Mouse (Mus musculus): ENCODE measurements around the gene Lcn2. TPM values are rescaled to one million over a fixed set of nuclear protein-coding genes. Genes with fewer than 3 reads are reported as not detected.

Gene Lcn2
- polyA plus RNA-seq, 1 experiment from 2014 or later: 1.3 TPM

- peak overlapping the region; percentile 89 for H3K27ac ChIP-seq
- H3K9ac ChIP-seq: peak overlapping the region; percentile 92
- peak overlapping the region; percentile 89 for H3K4me3 ChIP-seq (replicated peaks; ENCODE audit: low read length)
- no peaks in the 10 kb centered on the region for H3K9me3 ChIP-seq (ENCODE audit: control insufficient read depth, low read length)
- H3K4me1 ChIP-seq (replicated peaks; ENCODE audit: control insufficient read depth, insufficient read depth, low read length): peaks cover 16% of the 10 kb centered on the region
- WGBS: under 1% methylated on average over 57 of the region's 59 CpGs
- H3K36me3 ChIP-seq (replicated peaks; ENCODE audit: control insufficient read depth, insufficient read depth): peaks cover 12% of the 10 kb centered on the region
- DNase-seq (ENCODE audit: low spot score) (peak; percentile 90), ATAC-seq (ENCODE audit: low FRiP score) (peak; percentile 95)
- no peaks in the 10 kb centered on the region for H3K27me3 ChIP-seq (ENCODE audit: control insufficient read depth, insufficient read depth, low read length)
- peak overlapping the region; percentile 81 for H3K4me2 ChIP-seq (replicated peaks)
These were observed 8.0 kb upstream of the Lcn2 start for GRCm38 (mm10) chr2:32395946-32396621.

GRCm38 (mm10) chr2:32395484-32395945 lies 7.5 kb upstream of the Lcn2 start, which contains the start of gene Ptges2:
Gene Ptges2 (plus strand): TSS chr2:32395896.
- H3K9me3 ChIP-seq (ENCODE audit: control insufficient read depth, low read length): no peaks in the 10 kb centered on the region
- H3K4me3 ChIP-seq (replicated peaks; ENCODE audit: low read length): peak within 1 kb of the TSS; percentile 89
- peak within 1 kb of the TSS; percentile 92 for H3K9ac ChIP-seq
- H3K4me1 ChIP-seq (replicated peaks; ENCODE audit: control insufficient read depth, insufficient read depth, low read length): peaks cover 16% of the 10 kb centered on the region
- peak within 1 kb of the TSS; percentile 81 for H3K4me2 ChIP-seq (replicated peaks)
- peak within 1 kb of the TSS; percentile 89 for H3K27ac ChIP-seq
- under 1% methylated on average over 31 of the region's 31 CpGs for WGBS
- ATAC-seq (ENCODE audit: low FRiP score) (peak; percentile 92), DNase-seq (ENCODE audit: low spot score) (peak; percentile 87)
- H3K27me3 ChIP-seq (ENCODE audit: control insufficient read depth, insufficient read depth, low read length): no peaks in the 10 kb centered on the region
- H3K36me3 ChIP-seq (replicated peaks; ENCODE audit: control insufficient read depth, insufficient read depth): peaks cover 6% of the 10 kb centered on the region

- WGBS: 6% methylated on average over 8 of the region's 8 CpGs
- ATAC-seq (ENCODE audit: low FRiP score): peak; percentile 3; the same call in 1 of the 2 replicates
These were observed 6.9 kb upstream of the Lcn2 start for GRCm38 (mm10) chr2:32394973-32395372.

GRCm38 (mm10) chr2:32392063-32392462 lies 4.0 kb upstream of the Lcn2 start:
- Histone ChIP-seq H3K27me3 (ENCODE audit: control insufficient read depth, insufficient read depth, low read length) (no peaks in the 10 kb centered on the region), H3K4me3 (replicated peaks; ENCODE audit: low read length) (no peak overlapping the region), H3K27ac (no peak overlapping the region), H3K9ac (no peak overlapping the region), H3K4me1 (replicated peaks; ENCODE audit: control insufficient read depth, insufficient read depth, low read length) (peaks cover 8% of the 10 kb centered on the region), H3K36me3 (replicated peaks; ENCODE audit: control insufficient read depth, insufficient read depth) (no peaks in the 10 kb centered on the region), H3K9me3 (ENCODE audit: control insufficient read depth, low read length) (no peaks in the 10 kb centered on the region), H3K4me2 (replicated peaks) (no peak overlapping the region)
- no peak for ATAC-seq (ENCODE audit: low FRiP score)
- 82% methylated on average over 5 of the region's 5 CpGs for WGBS
- no peak for DNase-seq (ENCODE audit: low spot score)

More at GRCm38 (mm10) chr2:32394973-32395372, 6.9 kb upstream of the Lcn2 start:
- Histone ChIP-seq H3K4me2 (replicated peaks) (peak overlapping the region; percentile 81), H3K27ac (peak overlapping the region; percentile 89), H3K27me3 (ENCODE audit: control insufficient read depth, insufficient read depth, low read length) (no peaks in the 10 kb centered on the region), H3K9ac (peak overlapping the region; percentile 92), H3K4me3 (replicated peaks; ENCODE audit: low read length) (peak overlapping the region; percentile 89), H3K36me3 (replicated peaks; ENCODE audit: control insufficient read depth, insufficient read depth) (peaks cover 3% of the 10 kb centered on the region; the same call in 1 of the 2 replicates), H3K9me3 (ENCODE audit: control insufficient read depth, low read length) (no peaks in the 10 kb centered on the region), H3K4me1 (replicated peaks; ENCODE audit: control insufficient read depth, insufficient read depth, low read length) (peaks cover 16% of the 10 kb centered on the region)
- peak; percentile 30 for DNase-seq (ENCODE audit: low spot score)

GRCm38 (mm10) chr2:32390871-32391270 lies 2.8 kb upstream of the Lcn2 start:
- no peaks in the 10 kb centered on the region for H3K9me3 ChIP-seq (ENCODE audit: control insufficient read depth, low read length)
- no peaks in the 10 kb centered on the region for H3K36me3 ChIP-seq (replicated peaks; ENCODE audit: control insufficient read depth, insufficient read depth)
- ATAC-seq (ENCODE audit: low FRiP score) (no peak), DNase-seq (ENCODE audit: low spot score) (no peak)
- WGBS: 74% methylated on average over 8 of the region's 8 CpGs
- H3K4me1 ChIP-seq (replicated peaks; ENCODE audit: control insufficient read depth, insufficient read depth, low read length): peaks cover 5% of the 10 kb centered on the region; the same call in 1 of the 2 replicates
- H3K4me2 ChIP-seq (replicated peaks): no peak overlapping the region
- H3K27ac ChIP-seq: no peak overlapping the region
- no peak overlapping the region for H3K4me3 ChIP-seq (replicated peaks; ENCODE audit: low read length)
- no peaks in the 10 kb centered on the region for H3K27me3 ChIP-seq (ENCODE audit: control insufficient read depth, insufficient read depth, low read length)
- no peak overlapping the region for H3K9ac ChIP-seq

GRCm38 (mm10) chr2:32389157-32389556 lies 1.1 kb upstream of the Lcn2 start:
- Histone ChIP-seq H3K36me3 (replicated peaks; ENCODE audit: control insufficient read depth, insufficient read depth) (no peaks in the 10 kb centered on the region), H3K9ac (no peak overlapping the region), H3K4me1 (replicated peaks; ENCODE audit: control insufficient read depth, insufficient read depth, low read length) (no peaks in the 10 kb centered on the region), H3K27me3 (ENCODE audit: control insufficient read depth, insufficient read depth, low read length) (no peaks in the 10 kb centered on the region), H3K4me3 (replicated peaks; ENCODE audit: low read length) (no peak overlapping the region), H3K4me2 (replicated peaks) (no peak overlapping the region), H3K27ac (no peak overlapping the region), H3K9me3 (ENCODE audit: control insufficient read depth, low read length) (no peaks in the 10 kb centered on the region)
- WGBS: 81% methylated on average over 2 of the region's 2 CpGs
- DNase-seq (ENCODE audit: low spot score): no peak
- ATAC-seq (ENCODE audit: low FRiP score): no peak

GRCm38 (mm10) chr2:32382689-32383088 lies 5.4 kb downstream of the Lcn2 start:
- 88% methylated on average over 2 of the region's 2 CpGs for WGBS
- ATAC-seq (ENCODE audit: low FRiP score): no peak
- peaks cover 7% of the 10 kb centered on the region for H3K4me1 ChIP-seq (replicated peaks; ENCODE audit: control insufficient read depth, insufficient read depth, low read length)
- H3K36me3 ChIP-seq (replicated peaks; ENCODE audit: control insufficient read depth, insufficient read depth): peaks cover 18% of the 10 kb centered on the region
- no peaks in the 10 kb centered on the region for H3K27me3 ChIP-seq (ENCODE audit: control insufficient read depth, insufficient read depth, low read length)
- H3K9me3 ChIP-seq (ENCODE audit: control insufficient read depth, low read length): no peaks in the 10 kb centered on the region
- H3K4me2 ChIP-seq (replicated peaks): no peak overlapping the region
- H3K4me3 ChIP-seq (replicated peaks; ENCODE audit: low read length): no peak overlapping the region
- H3K9ac ChIP-seq: no peak overlapping the region
- H3K27ac ChIP-seq: no peak overlapping the region
- DNase-seq (ENCODE audit: low spot score): no peak

- DNase-seq (ENCODE audit: low spot score) (peak; percentile 82), ATAC-seq (ENCODE audit: low FRiP score) (peak; percentile 91)
- Histone ChIP-seq H3K27ac (peak within 1 kb of the TSS; percentile 58; the same call in 1 of the 2 replicates), H3K27me3 (ENCODE audit: control insufficient read depth, insufficient read depth, low read length) (no peaks in the 10 kb centered on the region), H3K4me2 (replicated peaks) (peak within 1 kb of the TSS; percentile 99), H3K9ac (peak within 1 kb of the TSS; percentile 66), H3K4me1 (replicated peaks; ENCODE audit: control insufficient read depth, insufficient read depth, low read length) (peaks cover 7% of the 10 kb centered on the region), H3K4me3 (replicated peaks; ENCODE audit: low read length) (peak within 1 kb of the TSS; percentile 71), H3K36me3 (replicated peaks; ENCODE audit: control insufficient read depth, insufficient read depth) (peaks cover 27% of the 10 kb centered on the region), H3K9me3 (ENCODE audit: control insufficient read depth, low read length) (no peaks in the 10 kb centered on the region)
- under 1% methylated on average over 38 of the region's 47 CpGs for WGBS
These were observed 6.3 kb downstream of the Lcn2 start, which contains the start of gene 1110008P14Rik for GRCm38 (mm10) chr2:32381775-32382223. Gene 1110008P14Rik (minus strand): TSS chr2:32381938.

- Histone ChIP-seq H3K27ac (0 out of 2 replicates have a peak overlapping the region, but pooled peaks have one; percentile 39), H3K9ac (peak overlapping the region; percentile 66), H3K4me1 (replicated peaks; ENCODE audit: control insufficient read depth, insufficient read depth, low read length) (peaks cover 7% of the 10 kb centered on the region), H3K36me3 (replicated peaks; ENCODE audit: control insufficient read depth, insufficient read depth) (peaks cover 33% of the 10 kb centered on the region), H3K27me3 (ENCODE audit: control insufficient read depth, insufficient read depth, low read length) (no peaks in the 10 kb centered on the region), H3K4me2 (replicated peaks) (peak overlapping the region; percentile 99), H3K9me3 (ENCODE audit: control insufficient read depth, low read length) (no peaks in the 10 kb centered on the region), H3K4me3 (replicated peaks; ENCODE audit: low read length) (peak overlapping the region; percentile 71)
- WGBS: under 1% methylated on average over 26 of the region's 27 CpGs
- DNase-seq (ENCODE audit: low spot score) (no peak), ATAC-seq (ENCODE audit: low FRiP score) (peak; percentile 38)
These were observed 6.8 kb downstream of the Lcn2 start for GRCm38 (mm10) chr2:32381141-32381774.
